Mouse (Mus musculus) testis, adult 2 months (tissue): Measurements from ENCODE around the gene Tes3-ps.

Experiments used
- CTCF ChIP-seq: fragments of 200-500 bp; IDR thresholded peaks from 2 replicates; pipeline ENCODE4 v1.5.1; 2012; ENCODE audit warnings: low read depth, mild to moderate bottlenecking, inconsistent platforms, low read length, moderate library complexity; ENCODE audit not compliant: control insufficient read depth, insufficient read depth, insufficient replicate concordance
- POLR2A ChIP-seq: fragments of 200-500 bp; IDR thresholded peaks from 2 replicates; pipeline ENCODE4 v1.6.1; 2012; ENCODE audit warnings: low read depth, mild to moderate bottlenecking, inconsistent platforms, low read length, moderate library complexity; ENCODE audit not compliant: control insufficient read depth

GRCm38 (mm10) chr13:49480057-49480456, 13.1 kb upstream of the Tes3-ps start:
- TF ChIP-seq CTCF = no peak
- no peak for TF ChIP-seq POLR2A
